Mouse (Mus musculus) T-helper 17 cell (primary cell): Measurements from ENCODE around the gene Ascl3.

Experiments
- in situ Hi-C, 2 experiments: fragments of 300-600 bp; cut with MboI, MseI; formaldehyde crosslinking; loops; 1 replicate in 1 of 2; 2 replicates in 1 of 2; pipeline ENCODE4 v1.15.1; 2025; ENCODE audit warnings: high pct_unique_total_duplicates in 2 of 2

Ascl3 gene

GRCm38 (mm10) chr7:109710069-109710468 lies 21.5 kb downstream of the Ascl3 start:
- in situ Hi-C loops = no loop called here

DNA sequence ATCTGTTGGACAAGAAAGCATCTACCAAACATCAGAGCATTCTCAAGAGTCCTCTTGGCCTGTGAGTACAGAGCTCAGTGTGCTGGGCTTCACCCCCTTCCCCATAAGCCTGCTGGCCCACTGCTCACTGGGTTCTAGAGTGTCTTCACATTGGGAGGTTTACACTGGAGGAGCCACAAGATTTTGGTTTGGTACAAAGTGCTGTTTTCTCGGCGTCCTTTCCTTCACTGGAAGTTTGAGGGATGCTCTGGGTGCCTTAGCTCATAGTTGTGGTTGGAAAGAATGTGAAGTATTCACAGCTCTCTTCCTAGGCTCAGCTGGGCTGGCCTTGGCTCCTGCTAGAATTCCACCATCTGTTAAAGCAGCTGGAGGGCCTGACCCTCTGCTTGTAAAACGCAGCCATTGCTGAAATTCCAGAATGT lies 22.6 kb downstream of the Ascl3 start:
- in situ Hi-C loops = loop anchor here in 1 of 2 experiments (5.0 kb wide), 1 partner anchor 38 kb away; no protein-coding TSS in a partner anchor

DNA sequence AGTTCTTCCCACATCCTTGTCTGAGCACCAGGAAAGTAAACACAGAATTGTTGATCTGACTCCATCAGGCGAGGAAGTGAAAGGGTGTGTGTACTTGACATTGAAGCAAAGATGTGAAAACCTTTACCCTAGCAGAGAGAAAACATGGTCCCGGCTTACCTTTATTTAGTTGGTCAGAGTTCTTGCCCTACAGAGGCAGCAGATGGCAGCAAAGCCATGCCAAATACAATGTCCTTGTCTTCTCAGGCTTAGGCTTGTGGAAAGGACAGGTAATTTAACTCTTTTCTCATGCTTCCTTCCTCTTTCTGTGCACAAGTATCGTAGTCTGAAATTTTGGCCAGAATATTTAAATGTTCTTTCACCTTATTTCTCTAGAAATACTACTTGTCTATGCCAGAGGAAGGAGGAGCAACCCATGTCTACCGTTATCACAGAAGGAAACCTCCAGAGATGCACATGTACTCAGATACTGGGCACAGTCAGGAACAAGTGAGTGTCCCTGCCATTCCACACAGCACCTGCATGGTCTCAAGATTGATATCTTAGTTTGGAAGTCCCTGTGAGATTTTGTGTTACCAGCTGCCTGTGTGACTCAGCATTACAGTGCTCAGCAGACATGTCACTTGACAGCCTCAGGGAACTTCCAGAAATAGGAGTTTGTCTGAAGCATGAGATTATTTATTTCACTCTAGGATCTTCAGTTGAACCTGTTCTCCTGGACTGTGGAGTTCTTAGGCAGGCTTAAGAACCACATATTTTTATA lies 24.3 kb downstream of the Ascl3 start:
- in situ Hi-C loops = loop anchor here in 1 of 2 experiments (5.0 kb wide), 1 partner anchor 40 kb away; no protein-coding TSS in a partner anchor

GRCm38 (mm10) chr7:109704461-109704860 lies 27.1 kb downstream of the Ascl3 start:
- in situ Hi-C loops = loop anchor here in 1 of 2 experiments (5.0 kb wide), 1 partner anchor 177 kb away; no protein-coding TSS in a partner anchor

DNA sequence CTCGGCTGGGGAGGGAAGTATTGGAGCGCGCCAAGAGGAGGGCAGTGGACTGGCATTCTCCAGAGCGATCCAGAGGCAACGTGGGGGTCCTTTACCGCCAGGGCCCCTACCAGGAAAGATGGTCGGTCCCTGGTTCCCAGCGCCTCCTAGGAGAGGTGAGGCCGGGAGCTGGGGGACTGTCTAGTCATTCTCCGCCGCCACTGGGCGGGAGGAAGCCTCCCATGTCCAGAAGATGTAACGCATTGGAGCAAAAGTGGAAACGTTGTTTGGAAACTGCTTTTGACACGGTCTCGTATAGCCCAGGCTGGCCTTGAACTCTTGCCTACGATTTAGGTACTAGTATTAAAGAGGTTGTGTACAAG lies 27.5 kb downstream of the Ascl3 start:
- in situ Hi-C loops = loop anchor here in 1 of 2 experiments (5.0 kb wide), 1 partner anchor 177 kb away; no protein-coding TSS in a partner anchor

GRCm38 (mm10) chr7:109703190-109704015 lies 28.1 kb downstream of the Ascl3 start, which contains the start of the genes St5 and Akip1:
St5 (minus strand) TSS chr7:109703605.
Akip1 (plus strand) TSS chr7:109703690.
- in situ Hi-C loops = loop anchor here in 1 of 2 experiments (5.0 kb wide), 1 partner anchor 176 kb away; no protein-coding TSS in a partner anchor

DNA sequence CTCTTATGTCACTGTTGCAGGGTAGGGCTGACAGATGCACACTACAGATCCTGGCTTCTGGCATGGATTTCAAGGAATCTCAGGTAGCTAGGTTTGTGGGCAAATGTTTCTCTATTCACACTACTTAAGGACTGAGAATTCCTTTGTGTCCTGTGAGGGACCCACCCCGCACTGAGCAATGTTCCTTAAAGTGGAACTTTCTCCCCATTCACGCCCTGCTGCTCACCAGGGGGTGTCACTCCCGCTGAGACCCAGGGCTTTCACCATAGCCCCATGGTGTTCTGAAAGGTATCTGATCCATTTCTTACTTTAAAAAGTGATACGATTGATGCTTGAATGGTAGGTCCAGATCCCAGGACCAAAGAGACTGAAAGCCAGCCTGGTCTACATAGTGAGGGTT lies 28.8 kb downstream of the Ascl3 start:
- in situ Hi-C loops = loop anchor here in 1 of 2 experiments (5.0 kb wide), 1 partner anchor 175 kb away; no protein-coding TSS in a partner anchor

DNA sequence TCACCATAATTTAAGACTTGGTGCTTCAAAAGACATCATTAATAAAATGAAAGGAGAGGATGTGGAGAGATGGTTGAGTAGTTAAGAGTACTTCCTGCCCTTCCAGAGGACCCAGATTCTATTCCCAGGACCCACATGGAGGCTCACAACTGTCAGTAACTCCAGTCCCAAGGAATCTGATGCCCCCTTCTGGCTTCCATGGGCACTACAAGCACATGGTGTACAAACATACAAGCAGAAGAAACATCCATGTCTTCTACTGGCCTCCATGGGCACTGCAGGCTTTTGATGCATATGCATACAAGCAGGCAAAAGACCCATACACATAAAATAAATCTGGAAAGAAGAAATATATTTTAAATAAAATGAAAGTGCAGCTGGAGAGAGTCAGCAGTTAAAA lies 31.3 kb downstream of the Ascl3 start:
- in situ Hi-C loops = loop anchor here in 1 of 2 experiments (5.0 kb wide), 1 partner anchor 173 kb away; no protein-coding TSS in a partner anchor

DNA sequence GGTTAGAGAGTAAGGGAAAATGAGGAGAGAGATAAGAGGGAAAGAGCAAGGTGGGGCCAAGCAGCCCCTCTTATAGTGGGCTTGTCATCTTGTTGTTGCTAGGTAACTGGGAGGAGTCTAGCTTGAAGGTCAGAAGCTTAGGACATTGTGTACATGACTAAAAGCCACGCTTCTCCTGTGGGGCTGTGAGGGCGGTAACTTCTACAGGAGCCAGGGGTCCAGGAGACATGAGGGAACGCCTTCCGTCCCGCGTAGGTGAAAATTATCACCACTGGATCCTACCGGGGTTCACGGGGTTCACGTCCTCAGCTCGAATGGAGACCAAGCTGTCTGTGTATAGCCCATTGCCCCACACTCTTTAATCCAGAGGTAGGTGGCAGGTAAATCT lies 36.2 kb downstream of the Ascl3 start:
- in situ Hi-C loops = no loop called here

DNA sequence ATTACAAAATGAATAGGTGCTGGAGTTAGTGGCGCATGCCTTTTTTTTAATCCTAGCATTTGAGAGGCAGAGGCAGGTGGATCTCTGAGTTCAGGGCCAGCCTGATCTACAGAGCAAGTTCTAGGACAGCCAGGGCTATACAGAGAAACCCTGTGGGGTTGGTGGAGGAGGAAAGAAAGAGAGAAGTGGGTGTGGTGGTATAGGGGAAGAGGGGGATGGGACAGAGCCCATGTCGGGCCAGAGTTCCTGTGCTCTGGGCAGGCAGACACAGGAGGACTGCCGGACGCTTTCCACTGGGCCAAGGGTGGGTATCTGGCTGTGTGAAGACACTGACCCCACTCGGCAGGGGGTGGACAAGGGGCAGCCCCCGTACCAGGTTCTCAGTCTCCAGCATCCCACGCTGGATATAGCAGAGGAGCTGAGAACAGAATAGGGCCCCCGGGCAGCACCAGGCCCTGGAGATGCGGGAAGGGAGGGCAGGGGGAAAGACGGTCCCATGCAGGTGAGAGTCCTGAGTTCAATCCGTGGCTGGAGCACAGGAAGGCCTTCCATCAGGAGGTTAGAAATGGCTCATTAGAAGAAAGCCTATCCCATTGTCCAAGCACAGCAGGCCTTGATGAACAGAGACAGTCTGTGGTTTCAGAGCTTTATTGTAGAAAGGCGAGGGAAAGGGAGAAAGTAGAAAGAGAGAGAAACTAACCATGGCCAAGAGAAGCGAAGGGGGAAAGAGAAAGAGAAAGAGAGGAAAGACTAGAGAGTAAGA lies 36.8 kb downstream of the Ascl3 start:
- in situ Hi-C loops = no loop called here

GRCm38 (mm10) chr7:109690961-109691360 lies 40.6 kb downstream of the Ascl3 start:
- in situ Hi-C loops = no loop called here

- in situ Hi-C loops = no loop called here
Observed at GRCm38 (mm10) chr7:109690101-109690500, 41.4 kb downstream of the Ascl3 start.

DNA sequence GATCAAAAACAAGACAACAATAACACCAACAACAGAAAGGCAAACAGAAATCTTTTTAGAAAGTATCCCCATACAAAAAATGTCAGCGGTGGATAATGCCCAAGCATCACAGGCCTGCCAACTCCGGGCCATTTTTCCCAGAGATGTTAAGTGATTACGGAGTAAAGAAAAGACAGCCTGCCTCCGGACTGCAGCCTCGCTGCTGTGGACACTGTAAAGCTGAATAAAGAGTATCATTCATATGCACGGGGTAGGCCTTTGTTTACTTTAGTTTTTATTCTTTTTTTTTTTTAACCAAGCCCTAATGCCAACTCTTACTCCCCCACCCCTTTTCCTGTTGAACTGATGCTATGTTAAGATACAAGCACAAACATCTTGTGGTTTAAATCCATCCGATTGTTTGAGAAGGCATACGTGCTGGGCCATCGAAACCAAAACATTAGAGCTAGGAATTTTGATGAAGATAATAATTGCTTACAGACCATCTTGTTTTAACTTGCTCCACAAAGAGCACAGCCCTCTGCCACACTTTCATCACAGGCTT lies 44.9 kb downstream of the Ascl3 start:
- in situ Hi-C loops = no loop called here

DNA sequence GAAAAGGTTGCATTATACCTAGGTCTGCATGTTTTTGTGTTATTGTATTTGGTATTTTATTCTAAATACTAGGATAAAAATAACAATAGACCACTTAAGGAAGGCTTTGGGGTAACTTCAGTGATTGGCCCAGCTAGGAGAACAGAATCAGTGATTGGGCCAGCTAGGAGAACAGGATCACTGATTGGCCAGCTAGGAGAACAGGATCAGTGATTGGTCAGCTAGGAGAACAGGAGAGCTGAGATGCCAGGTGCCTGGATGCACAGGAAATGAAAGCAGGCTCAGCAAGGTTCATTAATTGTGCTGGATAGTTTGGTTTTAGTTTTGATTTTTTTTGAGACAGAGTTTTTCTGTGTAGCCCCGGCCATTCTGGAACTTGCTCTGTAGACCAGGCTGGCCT lies 50.6 kb downstream of the Ascl3 start:
- in situ Hi-C loops = no loop called here

DNA sequence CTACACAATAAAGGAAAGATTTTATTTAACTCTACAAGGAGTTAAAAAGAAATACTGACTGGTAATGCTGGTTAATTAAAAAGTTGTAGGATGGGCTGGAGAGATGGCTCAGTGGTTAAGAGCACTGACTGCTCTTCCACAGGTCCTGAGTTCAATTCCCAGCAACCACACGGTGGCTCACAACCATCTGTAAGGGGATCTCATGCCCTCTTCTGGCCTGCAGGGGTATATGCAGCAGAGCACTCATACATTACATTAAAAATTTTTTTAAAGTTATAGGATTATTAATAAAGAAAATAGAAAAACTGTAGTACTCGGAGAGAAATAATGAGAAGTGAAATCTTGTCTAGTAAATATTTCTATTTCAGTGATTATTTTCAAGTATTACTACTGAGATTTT lies 51.2 kb downstream of the Ascl3 start:
- in situ Hi-C loops = no loop called here
